16 mouse cellular contexts compared by ENCODE assay signal in the genomic region with DNA sequence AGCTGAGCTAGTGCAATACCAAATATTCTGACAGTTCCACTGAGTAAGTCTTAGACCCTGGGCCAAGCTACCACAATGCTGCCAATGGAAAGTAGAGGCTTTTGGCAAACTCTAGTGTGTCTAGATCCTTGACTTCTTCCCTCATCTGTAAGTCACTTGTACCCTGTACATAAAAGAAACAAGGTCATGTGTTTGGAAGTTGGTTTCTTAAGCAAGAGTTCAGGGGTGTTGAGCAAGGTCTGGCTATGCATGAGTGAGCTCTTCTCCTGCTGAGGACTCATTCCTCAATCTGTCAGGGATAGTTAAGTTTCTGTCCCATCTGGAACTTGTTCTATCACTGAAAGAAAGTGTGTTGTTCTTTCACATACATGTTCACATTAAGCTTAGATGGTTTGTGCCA.
DNase-seq lines count a peak whose midpoint lies in the region; TF ChIP-seq lines count a peak whose summit lies in the region.
"Had no signal": no experiment of that assay in that cellular context is flagged by ENCODE, and none has a peak within 500 bp of the region (broad histone marks: within the 10 kb centered on the region; RNA-seq: fewer than 3 reads in every experiment).

No protein-coding gene starts in this region.

- TF ChIP-seq CTCF in kidney, adult 2 months (conservative IDR thresholded peaks at IDR 0.05; ENCODE audit: insufficient read depth, insufficient read length, low read depth, low read length): no peak
- TF ChIP-seq CTCF in lung, adult 2 months (IDR thresholded peaks at IDR 0.05; ENCODE audit: insufficient read depth, low read length): no peak

- TF ChIP-seq POLR2A in kidney, adult 2 months (IDR thresholded peaks at IDR 0.05; ENCODE audit: low read depth, low read length): no peak
- no peak for TF ChIP-seq POLR2A in lung, adult 2 months (IDR thresholded peaks at IDR 0.05; ENCODE audit: borderline replicate concordance, extremely low read depth, low read depth, low read length)

- H3K4me3 ChIP-seq in kidney, adult 2 months (ENCODE audit: insufficient read depth, low read depth, low read length): no peak overlapping the region
- no peak overlapping the region for H3K4me3 ChIP-seq in lung, adult 2 months (replicated peaks; ENCODE audit: extremely low read depth, low read depth, low read length)
- H3K4me3 ChIP-seq: forebrain, embryonic 10.5 days; heart, embryonic 13.5 days; limb, embryonic 13.5 days; midbrain, embryonic 10.5 days; neural tube, embryonic 13.5 days had no signal

- peaks cover 2% of the 10 kb centered on the region; the same call in 1 of the 2 replicates for H3K4me1 ChIP-seq in kidney, adult 2 months (ENCODE audit: control insufficient read depth, insufficient read depth, low read length)
- no peaks in the 10 kb centered on the region for H3K4me1 ChIP-seq in lung, adult 2 months (ENCODE audit: control insufficient read depth, insufficient read depth, low read length)
- H3K4me1 ChIP-seq: forebrain, embryonic 10.5 days; heart, embryonic 13.5 days; limb, embryonic 13.5 days; midbrain, embryonic 10.5 days; neural tube, embryonic 13.5 days had no signal

- H3K36me3 ChIP-seq in kidney, adult 2 months (ENCODE audit: control insufficient read depth, insufficient read depth, low read length): no peaks in the 10 kb centered on the region
- H3K36me3 ChIP-seq: forebrain, embryonic 10.5 days; heart, embryonic 13.5 days; limb, embryonic 13.5 days; midbrain, embryonic 10.5 days; neural tube, embryonic 13.5 days had no signal

- H3K27me3 ChIP-seq in kidney, adult 2 months (replicated peaks; ENCODE audit: control insufficient read depth, insufficient read depth, low read length): no peaks in the 10 kb centered on the region
- H3K27me3 ChIP-seq: heart, embryonic 13.5 days; limb, embryonic 13.5 days; neural tube, embryonic 13.5 days had no signal

- no peak overlapping the region for H3K27ac ChIP-seq in kidney, adult 2 months (ENCODE audit: insufficient read depth, low read depth, low read length)
- H3K27ac ChIP-seq: forebrain, embryonic 10.5 days; heart, embryonic 13.5 days; limb, embryonic 13.5 days; midbrain, embryonic 10.5 days; neural tube, embryonic 13.5 days had no signal

- peak; percentile 71 for DNase-seq in kidney, adult 2 months
- no peak for DNase-seq in kidney, postnatal 10 days
- DNase-seq in lung, postnatal 14 days: peak; percentile 18
- DNase-seq in lung, adult 2 months: no peak
- peak; percentile 30 to 74 for DNase-seq in kidney, postnatal 36 days
- DNase-seq in frontal cortex, postnatal 14 days (ENCODE audit: low spot score in 2 of 2): no peak
- DNase-seq in urinary bladder, postnatal 36 days (ENCODE audit: low spot score in 2 of 2): no peak
- DNase-seq: cerebellum, adult 11-12 months; gastrocnemius, postnatal 14 days; heart, postnatal 4 days; liver, postnatal 0 days had no signal

Comparison
In these comparisons a context has a peak if more than half of its experiments do, and no peak if none do; other contexts are left out.
1. DNase-seq: peak in kidney, adult 2 months (single experiment), lung, postnatal 14 days (single experiment) and kidney, postnatal 36 days (2 of 2); none in kidney, postnatal 10 days (single experiment), lung, adult 2 months (single experiment), frontal cortex, postnatal 14 days (0 of 2) and urinary bladder, postnatal 36 days (0 of 2).